Mouse (Mus musculus) MEL (cell line): ENCODE results near the gene Meox2.

Source experiments
- CHD1 ChIP-seq: IDR thresholded peaks from 2 replicates; pipeline ENCODE4 v1.6.1; 2012; ENCODE audit warnings: low read depth, mild to moderate bottlenecking, inconsistent platforms, low read length, improper control_type of control experiment
- CTCF ChIP-seq, 3 experiments: IDR thresholded peaks in 2 of 3; conservative IDR thresholded peaks in 1 of 3; 2 replicates each; pipeline ENCODE4 v1.5.1; 2011 to 2012; ENCODE audit warnings: low read length in 3 of 3, low read depth in 2 of 3, mild to moderate bottlenecking in 2 of 3, improper control_type of control experiment in 1 of 3, inconsistent platforms in 1 of 3, mixed read lengths in 1 of 3, moderate library complexity in 1 of 3; ENCODE audit not compliant: control insufficient read depth in 1 of 3, insufficient read depth in 1 of 3, poor library complexity in 1 of 3, severe bottlenecking in 1 of 3
- ELF1 ChIP-seq: IDR thresholded peaks from 2 replicates; pipeline ENCODE4 v1.6.1; 2014; ENCODE audit warnings: low read depth, mild to moderate bottlenecking, inconsistent platforms, low read length, improper control_type of control experiment, moderate library complexity
- EP300 ChIP-seq, 2 experiments: IDR thresholded peaks; 2 replicates each; pipeline ENCODE4 v1.6.1; 2011; ENCODE audit warnings: improper control_type of control experiment in 2 of 2, low read length in 2 of 2, low read depth in 1 of 2, mild to moderate bottlenecking in 1 of 2
- MAX ChIP-seq: IDR thresholded peaks from 2 replicates; pipeline ENCODE4 v1.6.1; 2011; ENCODE audit warnings: low read length, improper control_type of control experiment
- NELFE ChIP-seq: IDR thresholded peaks from 2 replicates; pipeline ENCODE4 v1.6.1; 2011; ENCODE audit warnings: low read depth, low read length, improper control_type of control experiment
- POLR2A ChIP-seq, 2 experiments: IDR thresholded peaks; 2 replicates each; pipeline ENCODE4 v1.6.1; 2011 to 2012; ENCODE audit warnings: low read length in 2 of 2, mild to moderate bottlenecking in 2 of 2, control low read depth in 1 of 2, improper control_type of control experiment in 1 of 2, low read depth in 1 of 2, moderate library complexity in 1 of 2; ENCODE audit not compliant: control insufficient read depth in 1 of 2, insufficient read depth in 1 of 2, poor library complexity in 1 of 2

- no peak for TF ChIP-seq POLR2A (IDR thresholded peaks at IDR 0.05; ENCODE audit: control insufficient read depth in 1 of 2, insufficient read depth in 1 of 2, low read depth in 1 of 2, low read length in 2 of 2, poor library complexity in 1 of 2)
- no peak for TF ChIP-seq CTCF (IDR thresholded peaks at IDR 0.05 in 2 of 3, conservative IDR thresholded peaks at IDR 0.05 in 1 of 3; ENCODE audit: control insufficient read depth in 1 of 3, insufficient read depth in 1 of 3, low read depth in 2 of 3, low read length in 3 of 3, poor library complexity in 1 of 3, severe bottlenecking in 1 of 3)
- TF ChIP-seq ELF1, result no peak
- no peak for TF ChIP-seq NELFE
- TF ChIP-seq MAX, result no peak
- TF ChIP-seq EP300 (IDR thresholded peaks at IDR 0.05; ENCODE audit: low read depth in 1 of 2, low read length in 2 of 2), result no peak
- TF ChIP-seq CHD1, result no peak
These were observed 606 bp downstream of the Meox2 start for GRCm38 (mm10) chr12:37108819-37109473.
